Mouse (Mus musculus) neural tube, embryonic 14.5 days (tissue): ENCODE data around the gene Ndufa8. TPM values are rescaled to one million over a fixed set of nuclear protein-coding genes. Genes with fewer than 3 reads are reported as not detected.

ENCODE experiments used
- ATAC-seq: fragments of 200-750 bp; cut with Nextera tagmentation; 2 replicates; pipeline ENCODE4 v1.8.0; 2017; ENCODE audit warnings: low read depth, mild to moderate bottlenecking, moderate TSS enrichment, moderate library complexity
- H3K27ac ChIP-seq: fragments of 300-500 bp; sonication (generic); 2 replicates; pipeline ENCODE4 v1.5.1; 2014; ENCODE audit warnings: low read depth, mild to moderate bottlenecking, control low read depth, low read length, moderate library complexity, mixed read lengths
- H3K27me3 ChIP-seq: fragments of 300-500 bp; sonication (generic); 2 replicates; pipeline ENCODE4 v1.6.1; 2014; ENCODE audit warnings: low read length; ENCODE audit not compliant: control insufficient read depth, insufficient read depth
- H3K36me3 ChIP-seq: fragments of 300-500 bp; sonication (generic); 2 replicates; pipeline ENCODE4 v1.6.1; 2014; ENCODE audit warnings: low read length, mixed read lengths; ENCODE audit not compliant: control insufficient read depth, insufficient read depth
- H3K4me1 ChIP-seq: fragments of 300-500 bp; sonication (generic); 2 replicates; pipeline ENCODE4 v1.6.1; 2014; ENCODE audit warnings: low read length; ENCODE audit not compliant: control insufficient read depth, insufficient read depth
- H3K4me2 ChIP-seq: fragments of 300-500 bp; sonication (generic); 2 replicates; pipeline ENCODE4 v1.6.1; 2014; ENCODE audit warnings: mild to moderate bottlenecking, low read depth, low read length, control low read depth
- H3K4me3 ChIP-seq: fragments of 300-500 bp; sonication (generic); 2 replicates; pipeline ENCODE4 v1.5.1; 2014; ENCODE audit warnings: low read depth, low read length, control low read depth, mixed read lengths
- H3K9ac ChIP-seq: fragments of 300-500 bp; sonication (generic); replicated peaks from 2 replicates; pipeline ENCODE4 v1.6.1; 2014; ENCODE audit warnings: low read depth, mild to moderate bottlenecking, control low read depth, low read length, mixed read lengths
- H3K9me3 ChIP-seq: fragments of 300-500 bp; sonication (generic); 2 replicates; pipeline ENCODE4 v1.6.1; 2016; ENCODE audit warnings: low read length; ENCODE audit not compliant: control insufficient read depth
- WGBS: fragments of 180-500 bp; shearing (Covaris S2); extraction: QIAGEN DNeasy Blood & Tissue Kit; methylation state at CpG from one replicate; pipeline ENCODE4 v1.1.7; 2014; 5-methylcytosine and 5-hydroxymethylcytosine counted together
- polyA plus RNA-seq: library from polyadenylated mRNA; unstranded; fragments of >200 nt; fragmentation: Nextera tagmentation; extraction: Ambion mirVana; gene quantifications from 2 replicates; pipeline ENCODE4 v1.2.1, GENCODE M21; 2014

Ndufa8 gene
- polyA plus RNA-seq, 1 experiment from 2014 or later: 344 TPM

DNA sequence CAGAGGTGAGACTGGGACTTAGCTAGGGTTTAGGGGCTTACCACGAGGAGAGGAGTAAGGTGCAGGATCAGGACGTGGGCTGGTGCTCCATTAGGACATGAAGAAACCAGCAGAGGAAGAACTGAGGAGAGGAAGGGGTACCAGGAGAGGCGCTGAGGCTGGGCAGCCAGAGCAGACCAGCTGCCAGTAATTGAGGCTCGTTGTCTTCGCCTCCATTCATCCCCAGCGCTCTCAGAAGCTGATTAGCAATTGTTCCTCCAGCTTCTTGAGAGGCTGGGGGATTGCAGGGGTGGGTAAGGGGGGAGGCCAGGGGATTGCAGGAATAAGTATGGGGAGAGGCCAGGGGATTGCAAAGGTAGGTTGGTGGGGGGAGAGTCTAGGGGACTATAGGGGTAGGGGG lies 47.0 kb downstream of the Ndufa8 start:
- Histone ChIP-seq H3K36me3 (no peaks in the 10 kb centered on the region), H3K4me1 (no peaks in the 10 kb centered on the region), H3K4me2 (no peak overlapping the region), H3K27me3 (no peaks in the 10 kb centered on the region), H3K27ac (no peak overlapping the region), H3K9me3 (no peaks in the 10 kb centered on the region), H3K9ac (no peak overlapping the region), H3K4me3 (no peak overlapping the region)
- 29% methylated on average over 6 of the region's 6 CpGs for WGBS
- ATAC-seq: no peak

DNA sequence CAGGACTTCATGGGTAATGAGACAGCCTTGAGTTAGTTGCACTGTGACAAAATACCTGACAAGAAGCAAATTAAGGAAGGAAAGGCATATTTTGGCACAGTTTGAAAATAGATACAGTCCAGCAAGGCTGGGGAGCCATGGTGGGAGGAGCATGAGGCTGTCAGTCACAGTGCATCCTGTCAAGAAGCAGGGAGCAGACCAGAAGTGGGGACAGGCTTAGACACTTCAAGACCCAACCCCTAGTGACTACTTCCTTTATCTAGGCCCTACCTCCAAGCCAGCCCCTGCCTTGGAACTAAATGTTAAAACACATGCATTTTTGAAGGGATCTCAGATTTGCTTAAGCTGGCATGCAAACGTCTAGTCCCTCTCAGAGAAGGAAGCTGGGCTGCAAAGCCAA lies 48.8 kb downstream of the Ndufa8 start:
- H3K9ac ChIP-seq: no peak overlapping the region
- H3K4me2 ChIP-seq: no peak overlapping the region
- 75% methylated on average over 1 of the region's 1 CpGs for WGBS
- H3K27me3 ChIP-seq: no peaks in the 10 kb centered on the region
- ATAC-seq: no peak
- H3K4me1 ChIP-seq: no peaks in the 10 kb centered on the region
- H3K4me3 ChIP-seq: no peak overlapping the region
- H3K36me3 ChIP-seq: no peaks in the 10 kb centered on the region
- H3K9me3 ChIP-seq: no peaks in the 10 kb centered on the region
- H3K27ac ChIP-seq: no peak overlapping the region

DNA sequence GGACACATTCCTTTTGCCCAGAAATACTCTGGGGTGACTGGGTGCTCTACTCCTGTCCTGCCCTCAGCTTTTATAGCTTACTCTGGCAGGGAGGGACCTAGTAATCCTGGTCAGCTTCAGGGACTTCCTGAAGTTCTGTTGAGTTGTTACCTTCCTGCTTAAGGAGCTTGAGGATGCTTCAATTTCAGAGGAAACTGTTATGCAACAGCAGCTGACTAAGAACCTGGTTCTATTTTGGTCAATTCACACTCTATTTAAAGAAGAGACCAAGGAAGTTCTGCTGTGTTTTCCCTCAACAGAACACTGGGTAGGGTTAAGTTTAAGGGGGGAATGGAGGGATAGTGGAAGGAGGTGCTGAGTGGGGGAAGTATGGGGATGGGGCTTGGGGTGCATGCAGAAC lies 50.0 kb downstream of the Ndufa8 start:
- no peak overlapping the region for H3K4me2 ChIP-seq
- H3K27ac ChIP-seq: no peak overlapping the region
- no peak for ATAC-seq
- H3K4me1 ChIP-seq: no peaks in the 10 kb centered on the region
- no peaks in the 10 kb centered on the region for H3K36me3 ChIP-seq
- no peak overlapping the region for H3K9ac ChIP-seq
- H3K27me3 ChIP-seq: no peaks in the 10 kb centered on the region
- H3K4me3 ChIP-seq: no peak overlapping the region
- H3K9me3 ChIP-seq: no peaks in the 10 kb centered on the region

GRCm38 (mm10) chr2:35998416-35998815 lies 50.8 kb downstream of the Ndufa8 start:
- 85% methylated on average over 5 of the region's 5 CpGs for WGBS
- H3K27ac ChIP-seq: no peak overlapping the region
- no peaks in the 10 kb centered on the region for H3K36me3 ChIP-seq
- no peaks in the 10 kb centered on the region for H3K4me1 ChIP-seq
- ATAC-seq: no peak
- no peaks in the 10 kb centered on the region for H3K9me3 ChIP-seq
- no peaks in the 10 kb centered on the region for H3K27me3 ChIP-seq
- no peak overlapping the region for H3K4me3 ChIP-seq
- H3K9ac ChIP-seq: no peak overlapping the region
- H3K4me2 ChIP-seq: no peak overlapping the region

DNA sequence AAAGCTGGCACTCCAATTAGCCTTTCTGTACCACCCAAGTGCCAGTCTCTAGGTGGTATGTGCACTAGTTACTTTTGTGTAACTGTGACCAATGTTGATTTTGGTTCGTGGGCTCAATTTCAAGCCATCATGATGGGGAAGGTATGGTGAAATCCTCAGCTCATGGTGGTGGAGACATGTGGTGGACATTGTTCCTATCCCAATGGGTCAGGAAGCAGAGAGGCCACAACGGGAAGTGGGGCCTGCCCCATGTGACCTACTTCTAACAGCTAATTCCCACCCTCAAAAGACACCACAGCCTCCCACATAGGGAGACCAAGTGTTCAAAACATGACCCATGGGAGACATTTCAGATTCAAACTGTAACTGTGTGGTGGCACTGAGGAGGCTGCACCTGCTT lies 52.5 kb downstream of the Ndufa8 start:
- Histone ChIP-seq H3K9ac (no peak overlapping the region), H3K27me3 (no peaks in the 10 kb centered on the region), H3K9me3 (no peaks in the 10 kb centered on the region), H3K4me1 (no peaks in the 10 kb centered on the region), H3K36me3 (no peaks in the 10 kb centered on the region), H3K4me2 (no peak overlapping the region), H3K27ac (no peak overlapping the region), H3K4me3 (no peak overlapping the region)
- ATAC-seq: no peak
- WGBS: 74% methylated on average over 2 of the region's 2 CpGs

GRCm38 (mm10) chr2:35994303-35994702 lies 54.9 kb downstream of the Ndufa8 start:
- Histone ChIP-seq H3K4me2 (no peak overlapping the region), H3K9me3 (no peaks in the 10 kb centered on the region), H3K9ac (no peak overlapping the region), H3K27me3 (no peaks in the 10 kb centered on the region), H3K4me1 (no peaks in the 10 kb centered on the region), H3K36me3 (no peaks in the 10 kb centered on the region), H3K4me3 (no peak overlapping the region), H3K27ac (no peak overlapping the region)
- WGBS: 90% methylated on average over 6 of the region's 6 CpGs
- ATAC-seq: no peak

- 91% methylated on average over 2 of the region's 2 CpGs for WGBS
- H3K27me3 ChIP-seq: no peaks in the 10 kb centered on the region
- ATAC-seq: no peak
Observed at GRCm38 (mm10) chr2:35993481-35993880, 55.7 kb downstream of the Ndufa8 start.

GRCm38 (mm10) chr2:35992259-35992658 lies 56.9 kb downstream of the Ndufa8 start:
- Histone ChIP-seq H3K27me3 (no peaks in the 10 kb centered on the region), H3K9me3 (no peaks in the 10 kb centered on the region), H3K36me3 (no peaks in the 10 kb centered on the region), H3K4me3 (no peak overlapping the region), H3K4me1 (no peaks in the 10 kb centered on the region), H3K9ac (no peak overlapping the region), H3K27ac (no peak overlapping the region), H3K4me2 (no peak overlapping the region)
- WGBS: 91% methylated on average over 3 of the region's 3 CpGs
- no peak for ATAC-seq

More at GRCm38 (mm10) chr2:35993481-35993880, 55.7 kb downstream of the Ndufa8 start:
- no peak overlapping the region for H3K9ac ChIP-seq
- H3K9me3 ChIP-seq: no peaks in the 10 kb centered on the region
- H3K36me3 ChIP-seq: no peaks in the 10 kb centered on the region
- H3K27ac ChIP-seq: no peak overlapping the region
- no peaks in the 10 kb centered on the region for H3K4me1 ChIP-seq
- no peak overlapping the region for H3K4me2 ChIP-seq
- no peak overlapping the region for H3K4me3 ChIP-seq
